Mouse (Mus musculus): ENCODE data around the gene Gmeb1. TPM values are rescaled to one million over a fixed set of nuclear protein-coding genes. Genes with fewer than 3 reads are reported as not detected.
A peak's percentile ranks its signal among the peaks of the same experiment; 100 is the strongest.

Gene Gmeb1
- polyA plus RNA-seq (2012; rRNA removed) = 33.8 and 34.2 TPM in 2 replicates
- 28.4 and 34.0 TPM in 2 replicates for polyA plus RNA-seq (2014; fragmentation: Nextera tagmentation; extraction: Ambion mirVana)

GRCm38 (mm10) chr4:132261514-132262357 is at the start of gene Gmeb1:
Gene Gmeb1, minus strand, starts transcription at chr4:132261602.
- no peaks in the 10 kb centered on the region for H3K27me3 ChIP-seq (ENCODE audit: control insufficient read depth, insufficient read depth, low read length)
- H3K4me3 ChIP-seq (replicated peaks; ENCODE audit: low read length) = peak within 1 kb of the TSS; percentile 80
- H3K9ac ChIP-seq (ENCODE audit: low read depth, low read length, severe bottlenecking) = peak within 1 kb of the TSS; percentile 95
- no peaks in the 10 kb centered on the region for H3K36me3 ChIP-seq (ENCODE audit: control insufficient read depth, insufficient read depth, low read length)
- H3K9me3 ChIP-seq (ENCODE audit: control insufficient read depth, low read length) = no peaks in the 10 kb centered on the region
- DNase-seq (ENCODE audit: low spot score) = peak; percentile 83
- 19% methylated on average over 31 of the region's 49 CpGs for WGBS
- peak within 1 kb of the TSS; percentile 91 for H3K4me2 ChIP-seq (replicated peaks; ENCODE audit: low read depth, low read length, severe bottlenecking)
- 0 out of 2 replicates have a peak, but pooled peaks have one; percentile 18 for TF ChIP-seq POLR2A (IDR thresholded peaks at IDR 0.05; ENCODE audit: borderline replicate concordance, extremely low read depth, insufficient read depth, insufficient read length)
- H3K27ac ChIP-seq (replicated peaks; ENCODE audit: low read depth, low read length) = peak within 1 kb of the TSS; percentile 91
- peak; percentile 89 for ATAC-seq (ENCODE audit: low FRiP score, low read depth)
- H3K4me1 ChIP-seq (ENCODE audit: control insufficient read depth, insufficient read depth, low read length) = peaks cover 16% of the 10 kb centered on the region

DNA sequence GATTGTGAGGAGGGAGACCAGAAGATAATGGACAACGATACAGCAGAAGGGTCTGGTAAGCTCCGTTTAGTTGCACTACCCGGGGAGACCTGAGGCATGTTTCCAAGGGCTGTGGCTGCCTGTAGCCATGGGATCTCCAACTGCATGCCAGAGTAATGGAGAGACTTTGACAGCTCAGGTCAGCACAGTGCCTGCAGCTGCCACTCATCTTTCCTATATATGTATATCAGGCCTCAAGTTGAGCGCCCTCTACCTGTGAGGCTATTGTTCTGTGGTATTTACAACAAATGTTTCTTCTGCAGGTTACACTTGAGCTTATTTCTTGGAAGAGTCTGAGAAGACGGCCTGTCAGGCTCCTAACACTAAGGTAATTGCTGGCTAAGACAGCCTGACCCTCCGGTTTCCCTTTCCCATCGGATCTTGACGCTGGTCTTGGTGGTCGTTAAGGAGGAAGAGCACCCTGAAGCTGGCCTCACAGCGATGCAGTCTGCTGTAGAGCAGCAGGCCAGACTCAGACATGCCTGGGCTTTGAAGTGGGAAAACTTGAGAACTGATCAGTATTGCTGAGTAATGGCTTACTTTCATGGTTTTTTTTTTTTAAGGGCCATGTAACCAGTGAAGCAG is 48.6 kb upstream of the Gmeb1 start:
- H3K36me3 ChIP-seq (ENCODE audit: control insufficient read depth, insufficient read depth, low read length) = peaks cover 45% of the 10 kb centered on the region
- no peak for TF ChIP-seq POLR2A (IDR thresholded peaks at IDR 0.05; ENCODE audit: borderline replicate concordance, extremely low read depth, insufficient read depth, insufficient read length)
- no peak for ATAC-seq (ENCODE audit: low FRiP score, low read depth)

GRCm38 (mm10) chr4:132309140-132309848 is 47.9 kb upstream of the Gmeb1 start:
- Histone ChIP-seq H3K4me1 (ENCODE audit: control insufficient read depth, insufficient read depth, low read length) (peaks cover 7% of the 10 kb centered on the region; the same call in 1 of the 2 replicates), H3K27me3 (ENCODE audit: control insufficient read depth, insufficient read depth, low read length) (no peaks in the 10 kb centered on the region), H3K9me3 (ENCODE audit: control insufficient read depth, low read length) (no peaks in the 10 kb centered on the region), H3K27ac (replicated peaks; ENCODE audit: low read depth, low read length) (peak overlapping the region; percentile 91), H3K9ac (ENCODE audit: low read depth, low read length, severe bottlenecking) (peak overlapping the region; percentile 86), H3K4me3 (replicated peaks; ENCODE audit: low read length) (peak overlapping the region; percentile 89), H3K4me2 (replicated peaks; ENCODE audit: low read depth, low read length, severe bottlenecking) (peak overlapping the region; percentile 90), H3K36me3 (ENCODE audit: control insufficient read depth, insufficient read depth, low read length) (peaks cover 45% of the 10 kb centered on the region)
- under 1% methylated on average over 15 of the region's 15 CpGs for WGBS
- ATAC-seq (ENCODE audit: low FRiP score, low read depth) = no peak
- no peak for TF ChIP-seq POLR2A (IDR thresholded peaks at IDR 0.05; ENCODE audit: borderline replicate concordance, extremely low read depth, insufficient read depth, insufficient read length)
- peak; percentile 35 for DNase-seq (ENCODE audit: low spot score)

More for the DNA sequence above, 48.6 kb upstream of the Gmeb1 start:
- Histone ChIP-seq H3K27ac (replicated peaks; ENCODE audit: low read depth, low read length) (no peak overlapping the region; the same call in 1 of the 2 replicates), H3K4me2 (replicated peaks; ENCODE audit: low read depth, low read length, severe bottlenecking) (peak overlapping the region; percentile 90), H3K9ac (ENCODE audit: low read depth, low read length, severe bottlenecking) (peak overlapping the region; percentile 86), H3K4me1 (ENCODE audit: control insufficient read depth, insufficient read depth, low read length) (peaks cover 7% of the 10 kb centered on the region; the same call in 1 of the 2 replicates), H3K9me3 (ENCODE audit: control insufficient read depth, low read length) (no peaks in the 10 kb centered on the region), H3K27me3 (ENCODE audit: control insufficient read depth, insufficient read depth, low read length) (no peaks in the 10 kb centered on the region), H3K4me3 (replicated peaks; ENCODE audit: low read length) (peak overlapping the region; percentile 89)
- 24% methylated on average over 10 of the region's 10 CpGs for WGBS
- peak; percentile 45 for DNase-seq (ENCODE audit: low spot score)

DNA sequence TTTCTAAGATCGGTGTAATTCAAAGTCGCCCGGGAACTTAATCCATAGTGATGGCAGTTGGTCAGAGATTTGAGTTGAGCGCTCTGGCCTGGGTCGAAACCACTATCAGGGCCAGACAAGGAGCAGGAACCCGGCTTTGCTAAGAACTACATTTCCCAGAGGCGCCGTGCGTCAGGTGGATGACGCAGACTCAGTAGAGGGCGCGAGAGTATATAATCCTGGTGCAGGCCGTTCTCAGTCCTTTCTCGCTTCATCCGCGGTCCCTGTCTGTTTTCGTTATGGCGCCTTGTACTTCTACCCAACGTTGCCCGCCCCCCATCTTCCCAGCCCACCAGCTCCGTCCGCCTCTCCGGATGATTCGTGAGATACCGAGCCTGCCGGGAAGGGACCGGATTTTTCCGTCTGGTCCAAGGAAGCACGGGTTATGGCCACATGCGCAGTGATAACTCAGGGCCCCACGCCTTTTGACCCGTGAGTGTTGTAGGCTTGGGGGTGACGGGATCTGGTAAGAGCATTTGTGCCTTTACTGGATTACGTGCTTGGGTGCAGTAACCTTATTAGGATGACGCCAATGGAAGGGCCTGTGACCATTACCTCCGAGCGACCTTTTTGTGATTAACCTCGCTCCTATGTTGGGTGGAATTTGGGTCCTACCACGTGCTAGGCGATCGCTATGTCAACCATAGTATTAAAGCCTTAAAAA is 47.2 kb upstream of the Gmeb1 start:
- Histone ChIP-seq H3K4me2 (replicated peaks; ENCODE audit: low read depth, low read length, severe bottlenecking) (peak overlapping the region; percentile 90), H3K9me3 (ENCODE audit: control insufficient read depth, low read length) (no peaks in the 10 kb centered on the region), H3K9ac (ENCODE audit: low read depth, low read length, severe bottlenecking) (peak overlapping the region; percentile 86), H3K36me3 (ENCODE audit: control insufficient read depth, insufficient read depth, low read length) (peaks cover 38% of the 10 kb centered on the region), H3K4me3 (replicated peaks; ENCODE audit: low read length) (peak overlapping the region; percentile 89), H3K27me3 (ENCODE audit: control insufficient read depth, insufficient read depth, low read length) (no peaks in the 10 kb centered on the region), H3K4me1 (ENCODE audit: control insufficient read depth, insufficient read depth, low read length) (peaks cover 7% of the 10 kb centered on the region; the same call in 1 of the 2 replicates), H3K27ac (replicated peaks; ENCODE audit: low read depth, low read length) (peak overlapping the region; percentile 91)
- ATAC-seq (ENCODE audit: low FRiP score, low read depth) (peak; percentile 90), DNase-seq (ENCODE audit: low spot score) (peak; percentile 96)
- 1% methylated on average over 41 of the region's 41 CpGs for WGBS
- peak; percentile 97; the same call in 1 of the 2 replicates for TF ChIP-seq POLR2A (IDR thresholded peaks at IDR 0.05; ENCODE audit: borderline replicate concordance, extremely low read depth, insufficient read depth, insufficient read length)
